ENCODE assay signal across 8 mouse cellular contexts in the genomic region with DNA sequence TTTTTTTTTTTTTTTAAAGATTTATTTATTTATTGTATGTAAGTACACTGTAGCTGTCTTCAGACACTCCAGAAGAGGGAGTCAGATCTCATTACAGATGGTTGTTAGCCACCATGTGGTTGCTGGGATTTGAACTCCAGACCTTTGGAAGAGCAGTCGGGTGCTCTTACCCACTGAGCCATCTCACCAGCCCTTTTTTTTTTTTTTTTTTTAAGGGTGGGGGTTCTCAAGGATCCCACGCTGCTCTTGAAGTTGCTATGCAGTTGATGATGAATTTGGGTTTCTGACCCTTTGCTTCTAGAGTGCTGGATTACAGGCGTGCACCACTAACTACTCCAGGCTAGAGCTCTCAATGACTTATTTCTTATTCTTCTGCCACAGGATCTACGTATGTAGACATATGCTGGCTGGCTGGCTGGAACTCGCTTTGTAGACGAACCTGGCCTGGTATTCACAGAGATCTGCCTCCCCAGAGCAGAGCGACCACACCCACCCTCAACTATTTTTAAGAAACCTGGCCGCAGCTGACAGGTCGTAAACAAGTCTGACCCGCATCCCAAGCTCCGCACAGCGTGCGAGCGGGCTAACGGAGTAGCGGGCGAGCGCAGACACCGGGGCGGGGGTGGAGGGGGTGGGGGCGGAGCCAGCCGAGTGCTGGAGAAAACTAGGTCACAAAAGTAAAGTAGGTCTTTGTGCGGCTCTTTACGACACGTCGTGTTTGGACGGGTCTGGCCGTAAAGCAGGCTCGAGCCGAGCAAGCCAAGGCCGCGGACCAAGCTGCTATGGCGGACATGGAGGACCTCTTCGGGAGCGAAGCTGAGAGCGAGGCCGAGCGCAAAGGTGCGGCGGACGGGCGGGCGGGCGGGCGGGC. TPM values are rescaled to one million over a fixed set of nuclear protein-coding genes. Genes with fewer than 3 reads are reported as not detected.
DNase-seq lines count a peak whose midpoint lies in the region; ATAC-seq lines count a peak whose summit lies in the region.

A gene (plus strand): TSS at position 729 of the 871 bp plus-strand sequence.

- H3K27ac ChIP-seq in heart, embryonic 14.5 days (replicated peaks in 1 of 2; ENCODE audit: control insufficient read depth in 1 of 2, insufficient read depth in 1 of 2, low read depth in 2 of 2, low read length in 2 of 2) = peak within 1 kb of the TSS; percentile 76 to 79
- H3K27ac ChIP-seq in liver, embryonic 13.5 days = peak within 1 kb of the TSS; percentile 82
- H3K27ac ChIP-seq in stomach, embryonic 16.5 days (ENCODE audit: low read length) = peak within 1 kb of the TSS; percentile 85

- H3K4me1 ChIP-seq in heart, embryonic 14.5 days (ENCODE audit: control insufficient read depth in 2 of 2, insufficient read depth in 2 of 2, low read length in 2 of 2) = peaks cover 0 to 15% of the 10 kb centered on the region in 2 experiments; a peak in 2 of 4 replicates
- peaks cover 20% of the 10 kb centered on the region for H3K4me1 ChIP-seq in liver, embryonic 13.5 days (replicated peaks)
- H3K4me1 ChIP-seq in stomach, embryonic 16.5 days (ENCODE audit: control insufficient read depth, insufficient read depth, low read length) = peaks cover 7% of the 10 kb centered on the region

- WGBS in heart, embryonic 14.5 days = under 1% methylated on average over 39 of the region's 45 CpGs
- WGBS in liver, embryonic 13.5 days (ENCODE audit: insufficient replicate concordance) = under 1% methylated on average over 33 of the region's 45 CpGs
- WGBS in stomach, embryonic 16.5 days = 2% methylated on average over 45 of the region's 45 CpGs

- peak within 1 kb of the TSS; percentile 88 for H3K4me2 ChIP-seq in heart, embryonic 14.5 days (ENCODE audit: low read length)
- H3K4me2 ChIP-seq in liver, embryonic 13.5 days = peak within 1 kb of the TSS; percentile 90
- peak within 1 kb of the TSS; percentile 89 for H3K4me2 ChIP-seq in stomach, embryonic 16.5 days (ENCODE audit: low read depth, low read length)

- peak within 1 kb of the TSS; percentile 90 for H3K9ac ChIP-seq in heart, embryonic 14.5 days (ENCODE audit: low read length)
- peak within 1 kb of the TSS; percentile 87 for H3K9ac ChIP-seq in liver, embryonic 13.5 days
- H3K9ac ChIP-seq in stomach, embryonic 16.5 days (ENCODE audit: low read length) = peak within 1 kb of the TSS; percentile 95

- peak; percentile 86 for ATAC-seq in erythroid progenitor cell, adult 5-6 weeks (replicated peaks; ENCODE audit: low FRiP score, poor library complexity, severe bottlenecking)
- ATAC-seq in heart, embryonic 14.5 days (ENCODE audit: insufficient number of reproducible peaks, insufficient read depth, low FRiP score, low read depth) = peak; percentile 90
- ATAC-seq in liver, embryonic 13.5 days (ENCODE audit: low read depth) = peak; percentile 91
- peak; percentile 94 for ATAC-seq in stomach, embryonic 16.5 days (ENCODE audit: insufficient read depth, low FRiP score)

- H3K36me3 ChIP-seq in heart, embryonic 14.5 days (ENCODE audit: control insufficient read depth, insufficient read depth, low read length) = peaks cover 15% of the 10 kb centered on the region
- peaks cover 13% of the 10 kb centered on the region for H3K36me3 ChIP-seq in liver, embryonic 13.5 days
- H3K36me3 ChIP-seq in stomach, embryonic 16.5 days (ENCODE audit: control insufficient read depth, insufficient read depth, low read length) = no peaks in the 10 kb centered on the region

- H3K27me3 ChIP-seq in heart, embryonic 14.5 days (ENCODE audit: control insufficient read depth, insufficient read depth, low read length) = no peaks in the 10 kb centered on the region
- no peaks in the 10 kb centered on the region for H3K27me3 ChIP-seq in liver, embryonic 13.5 days
- no peaks in the 10 kb centered on the region for H3K27me3 ChIP-seq in stomach, embryonic 16.5 days (ENCODE audit: control insufficient read depth, insufficient read depth, low read length)

- peak; percentile 93 for DNase-seq in CD4-positive helper T cell, adult 2 months (ENCODE audit: low read depth, low spot score)
- peak; percentile 84 for DNase-seq in brain, embryonic 18.5 days (ENCODE audit: low read depth, low spot score)
- peak; percentile 94 for DNase-seq in kidney, postnatal 14 days
- peak; percentile 79 for DNase-seq in liver, embryonic 13.5 days
- peak; percentile 89 for DNase-seq in neural tube, embryonic 10.5 days (ENCODE audit: extremely low spot score, low spot score)

- no peaks in the 10 kb centered on the region for H3K9me3 ChIP-seq in heart, embryonic 14.5 days (ENCODE audit: control insufficient read depth, low read length)
- H3K9me3 ChIP-seq in liver, embryonic 13.5 days (replicated peaks) = no peaks in the 10 kb centered on the region
- H3K9me3 ChIP-seq in stomach, embryonic 16.5 days (replicated peaks; ENCODE audit: control insufficient read depth, low read length) = no peaks in the 10 kb centered on the region

- H3K4me3 ChIP-seq in heart, embryonic 14.5 days (ENCODE audit: control insufficient read depth in 1 of 2, insufficient read depth in 1 of 2, low read depth in 1 of 2, low read length in 2 of 2) = peak within 1 kb of the TSS; percentile 82 to 99
- H3K4me3 ChIP-seq in liver, embryonic 13.5 days (replicated peaks) = peak within 1 kb of the TSS; percentile 87
- peak within 1 kb of the TSS; percentile 94 for H3K4me3 ChIP-seq in stomach, embryonic 16.5 days (replicated peaks; ENCODE audit: low read length)

RNA-seq across cellular contexts. Expression of the gene that starts here (rescaled TPM):
- 4.6 and 7.9 TPM in 2 replicates for total RNA-seq in erythroid progenitor cell, adult 5-6 weeks (2015; ENCODE audit: low replicate concordance)
- total RNA-seq in erythroid progenitor cell, adult 5-6 weeks (2017; ENCODE audit: low replicate concordance) = 9.8 and 17.5 TPM in 2 replicates
- polyA plus RNA-seq in heart, embryonic 14.5 days (2014; fragmentation: Nextera tagmentation; extraction: Ambion mirVana) = 23.6 and 26.0 TPM in 2 replicates
- polyA plus RNA-seq in liver, embryonic 13.5 days (2015; fragmentation: Nextera tagmentation; extraction: Ambion mirVana) = 18.9 and 23.1 TPM in 2 replicates
- polyA plus RNA-seq in stomach, embryonic 16.5 days (2015; fragmentation: Nextera tagmentation; extraction: Ambion mirVana) = 33.3 and 34.9 TPM in 2 replicates

Comparison
In these comparisons a context has a peak if more than half of its experiments do, and no peak if none do; other contexts are left out.
1. Peak in every context shown above with its lines: DNase-seq, ATAC-seq, H3K4me3 ChIP-seq and H3K27ac ChIP-seq.